Mouse (Mus musculus): Measurements from ENCODE around the gene Rnf141. TPM values are rescaled to one million over a fixed set of nuclear protein-coding genes. Genes with fewer than 3 reads are reported as not detected.
A peak's percentile ranks its signal among the peaks of the same experiment; 100 is the strongest.

Rnf141 gene
- polyA plus RNA-seq, 1 experiment from 2014 or later = 27.1 TPM

DNA sequence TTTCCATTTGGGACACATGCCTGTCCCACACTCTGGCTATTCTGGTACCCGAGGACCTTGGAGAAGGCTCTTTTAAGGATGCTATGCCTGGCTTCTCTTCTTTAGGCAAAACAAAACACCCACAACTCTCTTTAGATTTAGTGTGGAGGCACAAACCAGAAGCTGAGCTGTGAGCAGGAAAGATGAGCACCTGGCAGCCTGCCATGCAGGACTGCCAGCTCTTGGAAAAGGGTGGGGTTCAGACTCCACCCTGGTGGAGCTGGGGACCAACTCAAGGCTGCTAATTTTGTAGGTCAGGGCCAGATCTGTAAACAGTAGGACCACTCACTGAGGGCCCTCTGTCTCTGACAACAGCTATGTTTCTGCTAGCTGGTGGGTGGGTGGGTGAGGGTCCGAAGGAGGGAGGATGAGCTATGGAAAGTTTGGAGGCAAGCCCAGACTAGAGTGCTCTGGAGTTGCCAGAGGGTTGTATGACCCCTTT is 63.0 kb downstream of the Rnf141 start:
- no peak for ATAC-seq (ENCODE audit: low FRiP score, low TSS enrichment)
- Histone ChIP-seq H3K9me3 (ENCODE audit: control insufficient read depth, low read length) (no peaks in the 10 kb centered on the region), H3K27me3 (ENCODE audit: control insufficient read depth, insufficient read depth, low read length) (no peaks in the 10 kb centered on the region), H3K4me1 (ENCODE audit: control insufficient read depth, insufficient read depth, low read length) (peaks cover 19% of the 10 kb centered on the region), H3K9ac (ENCODE audit: low read depth, low read length) (no peak overlapping the region), H3K36me3 (ENCODE audit: control insufficient read depth, insufficient read depth, low read length) (no peaks in the 10 kb centered on the region), H3K4me2 (replicated peaks; ENCODE audit: low read depth, low read length) (no peak overlapping the region), H3K27ac (ENCODE audit: low read depth, low read length) (no peak overlapping the region), H3K4me3 (ENCODE audit: low read length) (no peak overlapping the region)
- WGBS = 62% methylated on average over 2 of the region's 2 CpGs

DNA sequence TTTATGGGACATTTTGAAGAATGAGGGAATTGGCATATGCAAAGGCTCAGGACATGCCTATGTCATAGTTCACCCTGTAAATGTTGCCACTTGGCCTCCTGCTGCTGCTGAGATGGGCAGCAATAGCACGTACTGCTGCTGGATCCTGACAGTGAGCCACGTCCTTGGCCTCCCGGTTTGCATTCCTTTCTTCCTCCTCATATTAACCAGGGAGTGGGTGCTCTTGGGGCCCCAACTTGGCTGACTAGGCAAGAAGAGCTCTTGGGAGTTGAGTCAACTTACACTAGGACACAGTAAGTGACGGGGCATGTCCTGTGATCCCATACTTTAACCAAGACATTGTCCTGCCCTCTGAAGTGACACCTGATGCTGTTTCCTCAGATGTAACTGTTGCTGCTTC is 63.7 kb downstream of the Rnf141 start:
- Histone ChIP-seq H3K9ac (ENCODE audit: low read depth, low read length) (no peak overlapping the region), H3K27me3 (ENCODE audit: control insufficient read depth, insufficient read depth, low read length) (no peaks in the 10 kb centered on the region), H3K4me1 (ENCODE audit: control insufficient read depth, insufficient read depth, low read length) (peaks cover 13% of the 10 kb centered on the region), H3K9me3 (ENCODE audit: control insufficient read depth, low read length) (no peaks in the 10 kb centered on the region), H3K4me3 (ENCODE audit: low read length) (no peak overlapping the region), H3K4me2 (replicated peaks; ENCODE audit: low read depth, low read length) (no peak overlapping the region), H3K36me3 (ENCODE audit: control insufficient read depth, insufficient read depth, low read length) (no peaks in the 10 kb centered on the region), H3K27ac (ENCODE audit: low read depth, low read length) (no peak overlapping the region)
- 53% methylated on average over 4 of the region's 4 CpGs for WGBS
- ATAC-seq (ENCODE audit: low FRiP score, low TSS enrichment) = no peak

- Histone ChIP-seq H3K9ac (ENCODE audit: low read depth, low read length) (no peak overlapping the region), H3K27ac (ENCODE audit: low read depth, low read length) (no peak overlapping the region), H3K27me3 (ENCODE audit: control insufficient read depth, insufficient read depth, low read length) (no peaks in the 10 kb centered on the region), H3K36me3 (ENCODE audit: control insufficient read depth, insufficient read depth, low read length) (no peaks in the 10 kb centered on the region), H3K4me3 (ENCODE audit: low read length) (no peak overlapping the region), H3K4me1 (ENCODE audit: control insufficient read depth, insufficient read depth, low read length) (peaks cover 10% of the 10 kb centered on the region), H3K4me2 (replicated peaks; ENCODE audit: low read depth, low read length) (no peak overlapping the region), H3K9me3 (ENCODE audit: control insufficient read depth, low read length) (no peaks in the 10 kb centered on the region)
- ATAC-seq (ENCODE audit: low FRiP score, low TSS enrichment) = no peak
- 91% methylated on average over 8 of the region's 8 CpGs for WGBS
Observed at GRCm38 (mm10) chr7:110779605-110780111, 64.6 kb downstream of the Rnf141 start.

- no peaks in the 10 kb centered on the region for H3K27me3 ChIP-seq (ENCODE audit: control insufficient read depth, insufficient read depth, low read length)
- no peaks in the 10 kb centered on the region for H3K9me3 ChIP-seq (ENCODE audit: control insufficient read depth, low read length)
- ATAC-seq (ENCODE audit: low FRiP score, low TSS enrichment) = no peak
- no peak overlapping the region for H3K9ac ChIP-seq (ENCODE audit: low read depth, low read length)
- H3K4me3 ChIP-seq (ENCODE audit: low read length) = no peak overlapping the region
- no peaks in the 10 kb centered on the region for H3K36me3 ChIP-seq (ENCODE audit: control insufficient read depth, insufficient read depth, low read length)
- H3K4me2 ChIP-seq (replicated peaks; ENCODE audit: low read depth, low read length) = no peak overlapping the region
- H3K4me1 ChIP-seq (ENCODE audit: control insufficient read depth, insufficient read depth, low read length) = peaks cover 13% of the 10 kb centered on the region
- 95% methylated on average over 7 of the region's 7 CpGs for WGBS
- no peak overlapping the region for H3K27ac ChIP-seq (ENCODE audit: low read depth, low read length)
Observed at GRCm38 (mm10) chr7:110778933-110779332, 65.3 kb downstream of the Rnf141 start.

DNA sequence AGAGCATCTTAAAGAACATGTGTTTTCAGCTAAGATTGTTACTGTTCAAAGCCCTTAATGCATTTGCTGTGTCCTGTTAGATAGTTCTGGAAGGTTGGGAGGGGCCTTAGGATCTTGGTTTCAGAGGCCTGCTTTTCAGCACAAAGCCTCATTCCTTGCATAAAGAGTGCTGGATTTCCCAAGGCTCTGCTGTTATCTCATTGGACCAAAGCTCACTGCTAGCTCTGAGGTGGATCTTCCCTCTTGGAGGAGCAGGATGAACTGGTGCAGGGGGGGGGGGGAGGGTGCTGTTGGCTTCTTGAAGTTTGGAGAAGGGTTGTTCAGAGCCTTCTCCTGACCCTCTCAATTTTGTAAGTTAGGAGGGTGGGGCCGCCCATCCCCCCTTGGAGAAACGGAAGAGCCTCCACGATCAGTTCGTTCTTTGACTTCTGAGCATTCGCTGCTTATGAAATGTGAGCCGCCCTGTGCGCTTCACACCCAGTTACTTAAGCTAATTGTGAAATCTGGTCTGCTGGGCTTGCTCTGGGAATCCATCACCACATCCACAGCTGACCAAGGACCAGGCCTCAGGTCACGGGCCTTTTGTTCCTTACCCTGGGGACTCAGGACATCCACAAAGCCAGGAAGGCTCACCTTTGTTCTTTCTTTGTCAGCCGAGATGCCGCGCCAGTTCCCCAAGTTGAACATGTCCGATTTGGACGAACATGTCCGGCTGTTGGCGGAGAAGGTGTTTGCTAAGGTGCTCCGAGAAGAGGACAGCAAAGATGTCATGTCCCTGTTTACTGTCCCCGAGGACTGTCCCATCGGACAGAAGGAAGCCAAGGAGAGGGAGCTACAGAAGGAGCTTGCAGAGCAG is 66.9 kb downstream of the Rnf141 start:
- 0 out of 2 replicates have a peak overlapping the region, but pooled peaks have one; percentile 1 for H3K9ac ChIP-seq (ENCODE audit: low read depth, low read length)
- no peak overlapping the region for H3K4me3 ChIP-seq (ENCODE audit: low read length)
- H3K4me2 ChIP-seq (replicated peaks; ENCODE audit: low read depth, low read length) = no peak overlapping the region
- ATAC-seq (ENCODE audit: low FRiP score, low TSS enrichment) = no peak
- 78% methylated on average over 18 of the region's 18 CpGs for WGBS
- no peak overlapping the region for H3K27ac ChIP-seq (ENCODE audit: low read depth, low read length)
- no peaks in the 10 kb centered on the region for H3K36me3 ChIP-seq (ENCODE audit: control insufficient read depth, insufficient read depth, low read length)
- no peaks in the 10 kb centered on the region for H3K9me3 ChIP-seq (ENCODE audit: control insufficient read depth, low read length)
- H3K27me3 ChIP-seq (ENCODE audit: control insufficient read depth, insufficient read depth, low read length) = no peaks in the 10 kb centered on the region
- peaks cover 8% of the 10 kb centered on the region for H3K4me1 ChIP-seq (ENCODE audit: control insufficient read depth, insufficient read depth, low read length)

DNA sequence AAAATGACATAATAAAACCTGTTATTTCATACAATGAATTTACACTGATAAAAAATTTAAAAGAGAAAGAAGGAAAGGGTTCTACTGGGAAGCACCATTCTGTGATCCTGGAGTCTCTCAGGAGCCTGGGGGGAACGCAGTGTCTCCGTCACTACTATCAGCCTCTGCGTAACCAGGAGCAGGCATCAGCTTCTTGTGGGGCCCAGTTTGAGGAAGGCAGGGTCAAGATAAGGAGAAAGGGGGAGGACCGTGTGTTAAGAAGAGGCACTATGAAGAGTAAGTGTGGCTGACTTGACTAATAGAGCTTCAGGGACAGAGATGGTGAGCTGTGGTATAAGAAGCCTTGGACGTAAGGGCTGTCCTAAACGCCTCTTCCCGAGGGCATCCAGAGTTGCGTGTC is 69.6 kb downstream of the Rnf141 start:
- peaks cover 5% of the 10 kb centered on the region; the same call in 1 of the 2 replicates for H3K4me1 ChIP-seq (ENCODE audit: control insufficient read depth, insufficient read depth, low read length)
- 88% methylated on average over 8 of the region's 8 CpGs for WGBS

DNA sequence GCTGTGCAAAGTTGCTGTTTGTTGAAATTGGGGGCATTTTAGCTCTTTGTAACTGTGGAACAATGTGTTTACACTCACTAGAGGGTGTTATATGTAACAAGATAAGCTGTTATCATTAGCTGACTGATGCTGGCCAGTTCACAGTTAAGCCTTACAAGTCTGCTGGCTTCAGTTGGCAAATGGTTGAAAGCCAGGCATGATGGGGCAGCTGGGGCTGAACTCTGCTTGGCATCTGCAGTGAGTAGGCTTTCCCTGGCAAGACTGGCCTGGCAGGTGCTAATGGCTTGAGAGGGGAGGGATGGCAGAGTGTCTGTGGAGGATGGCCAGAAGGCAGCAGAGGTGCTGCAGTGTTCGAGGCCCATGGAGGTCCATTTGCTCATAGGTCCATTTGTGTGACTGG is 70.2 kb downstream of the Rnf141 start:
- no peak overlapping the region for H3K4me3 ChIP-seq (ENCODE audit: low read length)
- peak overlapping the region; percentile 43; the same call in 1 of the 2 replicates for H3K27ac ChIP-seq (ENCODE audit: low read depth, low read length)
- peaks cover 5% of the 10 kb centered on the region; the same call in 1 of the 2 replicates for H3K4me1 ChIP-seq (ENCODE audit: control insufficient read depth, insufficient read depth, low read length)
- peak overlapping the region; percentile 1; the same call in 1 of the 2 replicates for H3K4me2 ChIP-seq (replicated peaks; ENCODE audit: low read depth, low read length)
- WGBS = 74% methylated on average over 1 of the region's 1 CpGs
- no peaks in the 10 kb centered on the region for H3K9me3 ChIP-seq (ENCODE audit: control insufficient read depth, low read length)
- no peak for ATAC-seq (ENCODE audit: low FRiP score, low TSS enrichment)
- H3K27me3 ChIP-seq (ENCODE audit: control insufficient read depth, insufficient read depth, low read length) = peaks cover 3% of the 10 kb centered on the region; the same call in 1 of the 2 replicates
- no peak overlapping the region for H3K9ac ChIP-seq (ENCODE audit: low read depth, low read length)
- no peaks in the 10 kb centered on the region for H3K36me3 ChIP-seq (ENCODE audit: control insufficient read depth, insufficient read depth, low read length)

More for the DNA sequence above, 69.6 kb downstream of the Rnf141 start:
- H3K9ac ChIP-seq (ENCODE audit: low read depth, low read length) = no peak overlapping the region
- H3K4me3 ChIP-seq (ENCODE audit: low read length) = no peak overlapping the region
- H3K4me2 ChIP-seq (replicated peaks; ENCODE audit: low read depth, low read length) = no peak overlapping the region
- no peaks in the 10 kb centered on the region for H3K9me3 ChIP-seq (ENCODE audit: control insufficient read depth, low read length)
- no peak overlapping the region for H3K27ac ChIP-seq (ENCODE audit: low read depth, low read length)
- no peaks in the 10 kb centered on the region for H3K36me3 ChIP-seq (ENCODE audit: control insufficient read depth, insufficient read depth, low read length)
- no peak for ATAC-seq (ENCODE audit: low FRiP score, low TSS enrichment)
- no peaks in the 10 kb centered on the region for H3K27me3 ChIP-seq (ENCODE audit: control insufficient read depth, insufficient read depth, low read length)

DNA sequence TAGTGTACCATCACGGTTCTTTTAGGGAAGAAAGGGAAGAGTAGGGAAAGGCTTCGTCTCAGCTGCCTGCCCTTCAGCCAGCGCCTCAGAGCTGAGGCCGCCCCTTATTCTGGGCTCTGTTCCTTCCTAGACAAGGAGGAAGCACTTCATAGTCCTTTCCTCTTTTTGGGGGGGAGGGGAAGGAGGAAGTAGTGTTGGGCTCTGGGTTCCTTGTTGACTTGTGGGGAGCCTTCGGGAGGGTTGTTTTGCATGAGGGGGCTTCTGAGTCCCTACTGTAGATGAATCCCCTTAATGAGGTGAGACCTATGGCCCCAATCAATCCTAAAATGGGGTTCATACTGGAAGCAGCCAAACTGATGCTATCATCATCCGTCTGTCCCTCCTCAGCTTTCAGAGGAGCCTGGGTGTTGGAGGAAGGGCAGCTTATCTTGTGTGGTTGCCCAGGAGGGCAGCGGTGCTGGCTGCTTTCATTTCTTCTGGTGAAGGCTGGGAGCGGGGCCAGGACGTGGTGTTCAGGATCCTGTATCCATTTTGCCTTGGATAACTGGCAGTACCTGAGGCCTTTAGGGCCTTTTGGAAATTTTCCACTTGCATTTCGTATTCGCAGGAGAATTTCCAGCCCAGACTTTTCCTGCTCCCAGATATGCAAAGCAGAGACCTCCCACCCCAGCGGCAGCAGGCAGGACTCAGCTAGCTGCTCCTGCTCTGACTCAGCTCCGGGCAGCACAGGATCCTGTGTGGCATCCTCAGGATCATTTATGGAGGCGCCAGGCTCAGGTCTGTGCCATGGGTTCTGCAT is 70.9 kb downstream of the Rnf141 start:
- H3K4me2 ChIP-seq (replicated peaks; ENCODE audit: low read depth, low read length) = peak overlapping the region; percentile 1; the same call in 1 of the 2 replicates
- H3K36me3 ChIP-seq (ENCODE audit: control insufficient read depth, insufficient read depth, low read length) = no peaks in the 10 kb centered on the region
- WGBS = 39% methylated on average over 14 of the region's 14 CpGs
- peak overlapping the region; percentile 43; the same call in 1 of the 2 replicates for H3K27ac ChIP-seq (ENCODE audit: low read depth, low read length)
- H3K9me3 ChIP-seq (ENCODE audit: control insufficient read depth, low read length) = no peaks in the 10 kb centered on the region
- peak; percentile 54 for ATAC-seq (ENCODE audit: low FRiP score, low TSS enrichment)
- no peak overlapping the region for H3K9ac ChIP-seq (ENCODE audit: low read depth, low read length)
- H3K4me1 ChIP-seq (ENCODE audit: control insufficient read depth, insufficient read depth, low read length) = peaks cover 6% of the 10 kb centered on the region; the same call in 1 of the 2 replicates
- no peak overlapping the region for H3K4me3 ChIP-seq (ENCODE audit: low read length)
- H3K27me3 ChIP-seq (ENCODE audit: control insufficient read depth, insufficient read depth, low read length) = peaks cover 3% of the 10 kb centered on the region; the same call in 1 of the 2 replicates
